Mouse (Mus musculus) CH12.LX (cell line): ENCODE measurements around the gene Myrip. TPM values are rescaled to one million over a fixed set of nuclear protein-coding genes. Genes with fewer than 3 reads are reported as not detected.
"Not testable (repeated sequence)": the region's sequence is repeated elsewhere in the genome, so short reads cannot be mapped to it uniquely, and the experiment has no call there.

Source experiments
- DNase-seq: peaks from one replicate; pipeline ENCODE4 v3.0.0-alpha.2; 2013; ENCODE audit errors: extremely low read depth
- H3K27ac ChIP-seq: 2 replicates; pipeline ENCODE4 v1.5.1; 2012; ENCODE audit warnings: low read depth, mild to moderate bottlenecking, control low read depth, moderate library complexity; ENCODE audit not compliant: insufficient read depth
- H3K27me3 ChIP-seq: replicated peaks from 2 replicates; pipeline ENCODE3; 2012; ENCODE audit warnings: inconsistent platforms
- H3K36me3 ChIP-seq, 2 experiments: replicated peaks in 1 of 2; 2 replicates each; pipeline versions ENCODE3 to v1.6.1; 2012; ENCODE audit warnings: inconsistent platforms in 1 of 2, low read length in 1 of 2, mild to moderate bottlenecking in 1 of 2, mixed read lengths in 1 of 2, moderate library complexity in 1 of 2; ENCODE audit not compliant: control insufficient read depth in 1 of 2, insufficient read depth in 1 of 2
- H3K4me1 ChIP-seq, 2 experiments: 2 replicates each; pipeline ENCODE4 v1.6.1; 2012; ENCODE audit warnings: inconsistent platforms in 1 of 2, moderate library complexity in 1 of 2; ENCODE audit not compliant: insufficient read depth in 2 of 2, control insufficient read depth in 1 of 2
- H3K4me2 ChIP-seq: 2 replicates; pipeline ENCODE4 v1.6.1; 2012; ENCODE audit warnings: low read depth, mild to moderate bottlenecking, control low read depth; ENCODE audit not compliant: poor library complexity, insufficient read depth, severe bottlenecking
- H3K4me3 ChIP-seq, 3 experiments: fragments of 150-350 bp in 1 of 3; sonication (generic) in 1 of 3; replicated peaks in 1 of 3; 2 replicates each; pipeline versions ENCODE3 to v1.5.1; 2011 to 2012; ENCODE audit warnings: low read depth in 2 of 3, low read length in 2 of 3, mild to moderate bottlenecking in 2 of 3, moderate library complexity in 2 of 3, control low read depth in 1 of 3, improper control_type of control experiment in 1 of 3, inconsistent platforms in 1 of 3, mixed read lengths in 1 of 3; ENCODE audit not compliant: poor library complexity in 1 of 3
- H3K79me2 ChIP-seq: replicated peaks from 2 replicates; pipeline ENCODE4 v1.6.1; 2012; ENCODE audit warnings: mild to moderate bottlenecking, moderate library complexity; ENCODE audit not compliant: control insufficient read depth, poor library complexity, insufficient read depth, severe bottlenecking; ENCODE audit errors: extremely low read depth
- H3K9ac ChIP-seq: 2 replicates; pipeline ENCODE4 v1.6.1; 2012; ENCODE audit warnings: low read depth, mild to moderate bottlenecking, control low read depth, moderate library complexity; ENCODE audit not compliant: insufficient read depth
- H3K9me3 ChIP-seq: replicated peaks from 2 replicates; pipeline ENCODE3; 2012; ENCODE audit warnings: low read length, inconsistent platforms, mixed read lengths
- BHLHE40 ChIP-seq: IDR thresholded peaks from 2 replicates; pipeline ENCODE4 v1.6.1; 2011; ENCODE audit warnings: mild to moderate bottlenecking, low read depth, low read length, improper control_type of control experiment
- CHD1 ChIP-seq: IDR thresholded peaks from 2 replicates; pipeline ENCODE4 v1.6.1; 2012; ENCODE audit warnings: low read depth, low read length, improper control_type of control experiment, inconsistent platforms
- CTCF ChIP-seq, 2 experiments: IDR thresholded peaks in 1 of 2; conservative IDR thresholded peaks in 1 of 2; 2 replicates each; pipeline ENCODE4 v1.5.1; 2011 to 2012; ENCODE audit warnings: low read depth in 2 of 2, low read length in 2 of 2, improper control_type of control experiment in 1 of 2, inconsistent platforms in 1 of 2, mild to moderate bottlenecking in 1 of 2, moderate library complexity in 1 of 2
- ELF1 ChIP-seq: IDR thresholded peaks from 2 replicates; pipeline ENCODE4 v1.6.1; 2014; ENCODE audit warnings: low read depth, mild to moderate bottlenecking, inconsistent platforms, low read length, improper control_type of control experiment
- ETS1 ChIP-seq: conservative IDR thresholded peaks from 2 replicates; pipeline ENCODE4 v1.6.1; 2012; ENCODE audit warnings: low read depth, mild to moderate bottlenecking, inconsistent platforms, low read length, improper control_type of control experiment, moderate library complexity
- IRF4 ChIP-seq: IDR thresholded peaks from 2 replicates; pipeline ENCODE4 v1.6.1; 2014; ENCODE audit warnings: low read depth, mild to moderate bottlenecking, inconsistent platforms, low read length, improper control_type of control experiment
- JUN ChIP-seq: IDR thresholded peaks from 2 replicates; pipeline ENCODE4 v1.6.1; 2011; ENCODE audit warnings: low read depth, mild to moderate bottlenecking, low read length, improper control_type of control experiment, moderate library complexity; ENCODE audit not compliant: insufficient read depth
- JUND ChIP-seq: conservative IDR thresholded peaks from 2 replicates; pipeline ENCODE4 v1.6.1; 2011; ENCODE audit warnings: low read depth, low read length, improper control_type of control experiment
- MAFK ChIP-seq: IDR thresholded peaks from 2 replicates; pipeline ENCODE4 v1.6.1; 2011; ENCODE audit warnings: low read length, improper control_type of control experiment; ENCODE audit not compliant: insufficient replicate concordance
- MAZ ChIP-seq: IDR thresholded peaks from 2 replicates; pipeline ENCODE4 v1.6.1; 2012; ENCODE audit warnings: low read depth, mild to moderate bottlenecking, inconsistent platforms, low read length, improper control_type of control experiment, moderate library complexity
- MXI1 ChIP-seq: IDR thresholded peaks from 2 replicates; pipeline ENCODE4 v1.6.1; 2011; ENCODE audit warnings: mild to moderate bottlenecking, low read depth, low read length, improper control_type of control experiment
- MYC ChIP-seq: IDR thresholded peaks from 2 replicates; pipeline ENCODE4 v1.6.1; 2011; ENCODE audit warnings: low read depth, mild to moderate bottlenecking, improper control_type of control experiment, low read length
- NRF1 ChIP-seq: IDR thresholded peaks from 2 replicates; pipeline ENCODE4 v1.6.1; 2014; ENCODE audit warnings: low read depth, mild to moderate bottlenecking, inconsistent platforms, low read length, improper control_type of control experiment, moderate library complexity
- POLR2A ChIP-seq: IDR thresholded peaks from 2 replicates; pipeline ENCODE4 v1.6.1; 2011; ENCODE audit warnings: low read depth, mild to moderate bottlenecking, improper control_type of control experiment, low read length
- RAD21 ChIP-seq: IDR thresholded peaks from 2 replicates; pipeline ENCODE4 v1.6.1; 2011; ENCODE audit warnings: low read depth, mild to moderate bottlenecking, low read length, improper control_type of control experiment, moderate library complexity
- SIN3A ChIP-seq: IDR thresholded peaks from 2 replicates; pipeline ENCODE4 v1.6.1; 2012; ENCODE audit warnings: low read length, improper control_type of control experiment, inconsistent platforms
- SMC3 ChIP-seq: IDR thresholded peaks from 2 replicates; pipeline ENCODE4 v1.6.1; 2011; ENCODE audit warnings: low read depth, low read length, improper control_type of control experiment
- TBP ChIP-seq: conservative IDR thresholded peaks from 2 replicates; pipeline ENCODE4 v1.6.1; 2011; ENCODE audit warnings: low read depth, low read length, improper control_type of control experiment
- USF1 ChIP-seq: IDR thresholded peaks from 2 replicates; pipeline ENCODE4 v1.6.1; 2014; ENCODE audit warnings: low read depth, mild to moderate bottlenecking, inconsistent platforms, low read length, improper control_type of control experiment
- ZC3H11A ChIP-seq: IDR thresholded peaks from 2 replicates; pipeline ENCODE4 v1.6.1; 2012; ENCODE audit warnings: low read depth, mild to moderate bottlenecking, inconsistent platforms, low read length, improper control_type of control experiment
- ZMIZ1 ChIP-seq: IDR thresholded peaks from 2 replicates; pipeline ENCODE4 v1.6.1; 2012; ENCODE audit warnings: low read depth, mild to moderate bottlenecking, inconsistent platforms, low read length, improper control_type of control experiment
- ZNF384 ChIP-seq: IDR thresholded peaks from 2 replicates; pipeline ENCODE4 v1.6.1; 2012; ENCODE audit warnings: low read depth, low read length, improper control_type of control experiment, inconsistent platforms
- dilution Hi-C: fragments of 300-500 bp; cut with MboI; formaldehyde crosslinking; loops from 2 replicates; pipeline ENCODE4 v1.14.3; 2020; ENCODE audit warnings: low sequenced_read_pairs; ENCODE audit not compliant: extremely low pct_unique_long_range_greater_than_20kb, extremely low pct_ligation_motif_present
- in situ Hi-C: fragments of 300-500 bp; cut with MboI; formaldehyde crosslinking; loops from 3 replicates; pipeline ENCODE4 v1.14.3; 2019; ENCODE audit warnings: low sequenced_read_pairs, low pct_ligation_motif_present, low pct_unique_long_range_greater_than_20kb, mixed read lengths
- polyA plus RNA-seq: library from polyadenylated mRNA; unstranded; fragments of >175 nt; gene quantifications from 2 replicates; pipeline ENCODE4 v1.2.1, GENCODE M21; 2012; ENCODE audit warnings: low read depth; ENCODE audit not compliant: insufficient read length
- total RNA-seq, 2 experiments: library from RNA; depleted of rRNA; stranded (reverse); fragments of 300-350 nt in 1 of 2; fragments of >200 nt in 1 of 2; gene quantifications; 2 replicates each; pipeline ENCODE4 v1.2.3; 2012 to 2014

Gene Myrip
- total and polyA plus RNA-seq, 3 experiments: not detected

- Histone ChIP-seq H3K9ac (no peak overlapping the region), H3K79me2 (no peaks in the 10 kb centered on the region), H3K4me1 (no peaks in the 10 kb centered on the region), H3K4me3 (no peak overlapping the region), H3K27ac (no peak overlapping the region), H3K27me3 (peaks cover 18% of the 10 kb centered on the region), H3K4me2 (no peak overlapping the region), H3K36me3 (no peaks in the 10 kb centered on the region), H3K9me3 (peaks cover 2% of the 10 kb centered on the region)
- in situ Hi-C loops (no loop called here), dilution Hi-C loops (no loop called here)
- DNase-seq: no peak
- TF ChIP-seq ZNF384: no peak
- no peak for TF ChIP-seq ELF1
- no peak for TF ChIP-seq MXI1
- TF ChIP-seq SIN3A: no peak
- no peak for TF ChIP-seq MYC
- TF ChIP-seq MAFK: no peak
- no peak for TF ChIP-seq ZC3H11A
- TF ChIP-seq CTCF (conservative IDR thresholded peaks at IDR 0.05 in 1 of 2, IDR thresholded peaks at IDR 0.05 in 1 of 2; ENCODE audit: low read depth in 2 of 2, low read length in 2 of 2): no peak
- no peak for TF ChIP-seq BHLHE40
- TF ChIP-seq JUND: no peak
- no peak for TF ChIP-seq TBP
- no peak for TF ChIP-seq USF1
- no peak for TF ChIP-seq MAZ
- TF ChIP-seq NRF1: no peak
- TF ChIP-seq IRF4: no peak
- no peak for TF ChIP-seq POLR2A
- no peak for TF ChIP-seq JUN
- TF ChIP-seq CHD1: no peak
- no peak for TF ChIP-seq ETS1
- no peak for TF ChIP-seq ZMIZ1
Measured at GRCm38 (mm10) chr9:120398289-120398688, 97.0 kb downstream of the Myrip start.

- H3K79me2 ChIP-seq, H3K27ac ChIP-seq, dilution Hi-C loops, H3K4me2 ChIP-seq, in situ Hi-C loops, H3K4me1 ChIP-seq, H3K9me3 ChIP-seq, H3K36me3 ChIP-seq, H3K9ac ChIP-seq, H3K4me3 ChIP-seq: not testable (repeated sequence)
- H3K27me3 ChIP-seq: peaks cover 18% of the 10 kb centered on the region
- peak; percentile 38 for DNase-seq
- TF ChIP-seq CTCF (conservative IDR thresholded peaks at IDR 0.05 in 1 of 2, IDR thresholded peaks at IDR 0.05 in 1 of 2; ENCODE audit: low read depth in 2 of 2, low read length in 2 of 2): peak; percentile 42 to 63; a peak in 3 of 4 replicates
- peak; percentile 59 for TF ChIP-seq RAD21
- peak; percentile 64 for TF ChIP-seq SMC3
Measured at GRCm38 (mm10) chr9:120399537-120399936, 98.2 kb downstream of the Myrip start.
